Mouse (Mus musculus) mouse embryonic stem cell (cell line): Measurements from ENCODE around the gene Pdf.

ENCODE experiments used
- in situ Hi-C, 2 experiments: fragments of 300-500 bp; cut with MboI; formaldehyde crosslinking; loops; 1 replicate in 1 of 2; 3 replicates in 1 of 2; pipeline ENCODE4 v1.14.3; 2019 to 2020; ENCODE audit warnings: low sequenced_read_pairs in 2 of 2, low pct_unique_long_range_greater_than_20kb in 1 of 2, mixed read lengths in 1 of 2; ENCODE audit not compliant: unreplicated experiment in 1 of 2

Gene Pdf

GRCm38 (mm10) chr8:107048061-107048941, at the start of gene Pdf:
Gene Pdf (minus strand): TSS chr8:107048614.
- in situ Hi-C loops: no loop called here

GRCm38 (mm10) chr8:107096366-107097036, 48.1 kb upstream of the Pdf start, which contains the start of gene Terf2:
Gene Terf2 (minus strand): TSS chr8:107096547.
- in situ Hi-C loops: no loop called here

DNA sequence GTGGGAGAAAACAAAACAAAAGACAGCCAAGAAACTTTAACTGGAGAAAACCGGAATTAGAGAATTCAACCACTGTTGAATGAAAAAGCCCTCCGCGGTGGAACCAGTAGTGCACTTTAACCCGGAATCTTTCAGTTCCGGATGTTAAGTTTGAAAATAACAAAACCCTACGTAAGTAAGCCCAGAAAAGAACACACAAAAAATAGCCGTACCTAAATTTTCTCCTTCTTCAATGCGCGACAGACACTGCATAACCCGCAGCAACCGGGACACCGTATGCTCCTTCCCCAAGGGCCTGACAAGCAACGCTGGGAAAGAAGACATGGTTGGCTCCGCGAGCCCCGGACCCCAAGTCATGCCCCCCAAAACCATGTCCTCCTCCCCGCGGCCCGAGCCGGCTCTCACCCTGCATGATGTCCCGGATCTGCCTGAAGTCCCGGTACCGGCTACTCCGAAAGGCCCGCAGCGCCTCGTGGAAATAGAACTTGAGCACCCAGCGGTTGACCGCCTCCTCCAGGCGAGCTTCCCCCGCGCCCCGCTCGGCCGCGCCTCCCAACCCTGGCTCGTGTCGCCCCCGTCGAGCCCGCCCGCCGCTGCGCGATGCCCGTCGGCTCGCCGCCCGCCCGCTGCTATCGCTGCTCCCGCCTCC, 47.4 kb upstream of the Pdf start:
- in situ Hi-C loops: no loop called here

DNA sequence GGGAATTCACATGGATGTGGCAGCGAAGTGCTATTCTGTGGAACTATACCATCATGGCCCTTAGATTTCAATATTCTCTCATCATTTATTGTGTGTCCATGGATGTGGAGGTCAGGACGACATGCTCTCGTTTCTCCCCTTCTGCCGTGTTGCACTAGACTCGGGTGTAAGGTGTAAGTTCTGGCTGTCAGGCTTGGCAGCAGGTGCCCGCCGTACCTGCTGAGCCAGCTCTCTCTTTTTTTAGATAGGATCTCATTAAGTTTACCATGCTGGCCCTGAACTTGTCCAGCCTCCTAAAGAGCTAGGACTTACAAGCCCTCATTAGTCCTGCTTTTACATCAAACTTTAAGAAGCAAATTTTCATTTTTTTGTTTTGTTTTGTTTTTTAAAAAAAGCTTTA, 42.1 kb upstream of the Pdf start:
- in situ Hi-C loops: no loop called here

DNA sequence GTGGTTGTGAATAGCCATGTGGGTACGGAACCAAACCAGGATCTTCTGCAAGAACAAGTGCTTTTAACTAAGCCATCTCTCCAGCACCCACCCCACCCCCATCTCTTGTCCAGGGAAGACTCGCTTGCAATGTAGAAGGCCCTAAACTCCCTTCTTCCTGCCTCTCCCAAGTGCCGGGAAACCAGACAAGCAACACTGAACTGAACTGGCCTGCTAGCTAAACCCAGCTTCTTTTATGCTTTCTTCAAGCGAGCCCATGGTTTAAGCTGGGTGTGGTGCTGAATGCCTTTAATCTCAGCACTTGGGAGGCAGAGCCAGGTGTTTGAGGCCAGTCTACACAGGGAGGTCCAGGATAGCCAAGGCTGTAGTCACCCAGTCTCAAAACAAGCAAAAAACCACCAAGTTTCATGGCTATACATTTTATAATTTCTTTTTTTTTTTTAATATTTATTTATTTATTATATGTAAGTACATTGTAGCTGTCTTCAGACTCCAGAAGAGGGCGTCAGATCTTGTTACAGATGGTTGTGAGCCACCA, 40.2 kb upstream of the Pdf start:
- in situ Hi-C loops: no loop called here

GRCm38 (mm10) chr8:107086018-107086417, 37.6 kb upstream of the Pdf start:
- in situ Hi-C loops: no loop called here

- in situ Hi-C loops: no loop called here
Observed at GRCm38 (mm10) chr8:107085358-107085757, 36.9 kb upstream of the Pdf start.

DNA sequence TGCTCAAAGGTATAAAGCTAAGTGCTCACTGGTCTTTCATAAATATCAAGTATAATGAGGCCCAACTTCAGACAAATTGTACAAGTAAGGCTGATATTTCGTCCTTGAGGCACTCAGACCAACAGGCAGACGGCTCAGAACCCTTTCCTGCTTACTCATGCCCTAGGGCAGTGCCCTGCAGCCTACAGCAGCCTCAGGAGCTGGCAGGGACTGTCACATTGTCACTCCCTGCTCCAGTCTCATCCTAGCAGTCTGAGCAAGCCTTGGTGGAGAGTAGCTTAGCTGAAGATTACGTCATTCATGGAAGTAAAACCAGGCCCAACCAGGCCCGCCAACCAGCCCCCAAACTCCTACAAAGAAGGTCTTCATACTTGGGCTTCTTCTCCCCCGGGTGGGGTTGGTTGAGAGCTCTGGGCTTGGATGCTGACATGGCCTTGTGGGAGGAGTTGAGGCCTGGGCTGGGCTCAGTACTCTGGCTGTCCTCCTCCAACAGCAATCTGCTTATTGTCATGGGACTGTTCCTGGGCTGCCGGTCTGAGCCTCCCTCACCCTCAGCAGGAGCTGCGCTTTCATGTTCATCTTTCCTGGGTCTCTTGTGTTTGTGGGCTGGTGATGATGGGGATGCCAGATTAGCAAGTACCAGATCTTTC, 27.9 kb upstream of the Pdf start:
- in situ Hi-C loops: no loop called here

DNA sequence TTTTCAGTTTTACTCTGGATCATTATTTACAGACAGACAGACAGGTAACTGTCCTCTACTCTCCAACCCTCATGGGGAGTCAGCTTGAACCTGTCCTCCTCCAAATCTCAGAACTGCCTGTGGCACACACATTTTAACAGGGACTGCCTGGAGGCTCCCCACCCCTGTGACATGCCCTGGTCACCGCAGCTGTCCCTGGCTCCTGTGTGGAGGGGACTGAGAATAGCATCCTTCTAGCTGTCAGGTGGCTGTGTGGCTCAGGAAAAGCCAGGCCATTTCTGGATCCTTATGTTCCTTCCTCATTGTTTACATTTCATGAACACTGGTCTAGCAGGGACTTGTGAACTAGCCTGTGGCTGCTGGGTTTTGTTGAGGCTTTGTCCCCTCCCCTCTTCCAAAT, 25.7 kb upstream of the Pdf start:
- in situ Hi-C loops: no loop called here

DNA sequence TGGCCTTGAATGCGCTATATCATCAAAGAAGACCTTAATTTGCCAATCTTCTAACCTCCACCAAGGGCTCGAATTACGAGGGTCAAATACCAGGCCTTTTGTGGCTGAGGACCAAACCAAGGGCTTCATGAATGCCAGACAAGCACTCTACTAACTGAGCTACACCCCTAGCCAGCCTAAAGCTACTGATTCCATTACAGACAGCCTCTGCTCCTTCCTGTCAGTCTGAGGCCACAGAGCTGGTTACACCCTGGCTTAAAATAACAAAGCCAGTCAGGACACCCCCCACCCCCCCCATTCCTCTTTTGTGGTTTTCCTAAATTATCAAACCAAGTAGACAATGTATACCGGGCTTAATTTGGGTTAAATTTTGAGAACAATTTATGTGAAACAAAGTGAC, 25.3 kb upstream of the Pdf start:
- in situ Hi-C loops: no loop called here

- in situ Hi-C loops: no loop called here
Observed at GRCm38 (mm10) chr8:107065511-107066496, 17.4 kb upstream of the Pdf start, which contains the start of gene Tmed6. Gene Tmed6 (minus strand): TSS chr8:107065644.

GRCm38 (mm10) chr8:107062613-107063012, 14.2 kb upstream of the Pdf start:
- in situ Hi-C loops: no loop called here

GRCm38 (mm10) chr8:107056973-107057369, 8.6 kb upstream of the Pdf start:
- in situ Hi-C loops: no loop called here

GRCm38 (mm10) chr8:107056076-107056972, 7.9 kb upstream of the Pdf start, which contains the start of the genes Cog8 and Nip7:
Gene Cog8 (minus strand): TSS chr8:107056689.
Gene Nip7 (plus strand): TSS chr8:107056877.
- in situ Hi-C loops: no loop called here

GRCm38 (mm10) chr8:107052046-107052445, 3.6 kb upstream of the Pdf start:
- in situ Hi-C loops: no loop called here

DNA sequence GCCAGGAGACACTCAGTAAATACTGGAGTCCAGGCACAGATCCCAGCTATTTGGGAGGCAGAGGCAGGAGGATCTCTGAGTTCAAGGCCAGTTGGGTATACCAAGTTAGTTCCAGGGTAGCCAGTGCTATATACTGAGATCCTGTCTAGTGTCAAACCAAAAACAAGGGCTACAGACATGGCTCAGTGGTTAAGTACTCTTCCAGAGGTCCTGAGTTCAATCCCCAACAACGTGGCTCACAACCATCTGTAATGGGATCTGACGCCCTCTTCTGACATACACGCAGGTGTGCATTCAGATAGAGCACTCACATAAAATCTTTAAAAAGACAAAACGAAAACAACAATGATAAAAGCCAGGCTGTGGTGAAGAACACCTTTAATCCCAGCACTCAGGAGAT, 1.1 kb upstream of the Pdf start:
- in situ Hi-C loops: no loop called here
